Mouse (Mus musculus) kidney, postnatal 36 days (tissue): ENCODE measurements around the gene Glra2.
A peak's percentile ranks its signal among the peaks of the same experiment; 100 is the strongest.
"Not testable (repeated sequence)": the region's sequence is repeated elsewhere in the genome, so short reads cannot be mapped to it uniquely, and the experiment has no call there.

ENCODE experiments used
- DNase-seq, 2 experiments: peaks; one replicate each; pipeline ENCODE4 v3.0.0; 2021 to 2022; ENCODE audit warnings: mixed read lengths in 2 of 2

Gene Glra2

GRCm38 (mm10) chrX:165326939-165327698 is at the start of gene Glra2:
Gene Glra2, minus strand, starts transcription at chrX:165327393.
- peak in 1 of 2 experiments; percentile 3 for DNase-seq

DNA sequence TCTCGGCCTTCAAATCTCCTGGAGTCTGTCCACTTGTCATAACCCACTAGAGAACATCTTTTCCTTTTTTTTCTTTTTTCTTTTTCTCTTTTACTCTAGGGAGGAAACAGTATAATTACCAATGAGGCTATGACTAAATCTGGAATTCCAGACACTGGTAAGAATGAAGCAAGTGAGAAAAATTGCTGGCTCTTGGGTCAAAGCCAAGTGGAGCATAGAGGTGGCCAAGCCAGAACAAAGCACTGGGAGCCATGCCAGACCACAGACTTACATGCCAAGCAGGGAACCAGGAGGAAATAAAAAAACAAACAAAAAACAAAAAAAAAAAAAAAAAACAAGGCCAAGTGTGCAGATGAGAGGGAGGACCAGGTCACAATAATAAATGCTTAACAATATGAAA is 35.6 kb upstream of the Glra2 start:
- DNase-seq: peak; percentile 52 to 77

DNA sequence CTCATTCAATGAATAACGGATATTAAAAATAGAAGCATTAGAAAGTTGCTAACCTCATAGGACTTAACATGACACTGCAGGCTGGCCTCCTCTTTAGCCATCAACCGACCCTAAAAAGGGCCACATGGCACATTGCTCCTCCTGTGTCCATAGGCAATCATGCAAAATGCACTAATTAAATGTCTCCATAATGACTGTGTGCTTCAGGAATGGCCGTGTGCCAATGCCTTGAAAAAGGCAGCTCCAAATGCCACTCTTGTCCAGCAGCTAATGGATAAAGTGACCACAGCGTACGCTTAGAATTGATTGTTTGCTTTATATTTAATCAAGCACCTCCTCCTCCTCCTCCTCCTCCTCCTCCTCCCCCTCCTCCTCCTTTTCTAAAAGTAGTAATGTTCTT is 17.4 kb upstream of the Glra2 start:
- DNase-seq: no peak

DNA sequence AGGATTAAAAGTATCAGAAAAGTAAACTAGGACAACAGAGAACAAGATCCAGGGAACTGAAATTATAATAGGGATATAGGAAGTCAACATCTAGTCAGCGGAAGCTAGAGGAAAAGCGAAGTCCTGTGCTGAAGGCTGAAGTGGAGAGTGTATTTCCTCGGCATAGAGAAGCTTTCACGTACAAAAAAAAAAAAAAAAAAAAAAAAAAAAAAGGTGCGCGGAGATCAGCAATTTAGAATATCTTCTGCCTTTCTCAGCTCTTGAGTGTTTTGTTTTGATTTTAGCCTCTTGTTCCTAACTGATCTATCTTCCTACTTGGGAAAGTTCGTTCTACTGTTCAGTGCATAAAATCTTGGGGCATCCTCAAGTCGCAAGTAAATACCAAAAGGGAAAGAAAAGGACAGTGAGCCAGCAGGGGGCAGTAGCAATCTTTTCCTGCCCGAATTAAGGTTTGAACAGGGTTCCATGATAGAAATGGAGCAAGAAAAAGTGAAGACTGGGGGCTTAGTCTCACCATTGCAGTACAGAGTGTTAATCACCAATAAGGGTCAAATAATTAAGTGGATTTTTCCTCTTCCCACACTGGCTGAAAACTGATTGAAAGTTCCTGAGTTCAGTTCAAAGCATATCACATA is 623 bp upstream of the Glra2 start:
- DNase-seq: peak in 1 of 2 experiments; percentile 9

DNA sequence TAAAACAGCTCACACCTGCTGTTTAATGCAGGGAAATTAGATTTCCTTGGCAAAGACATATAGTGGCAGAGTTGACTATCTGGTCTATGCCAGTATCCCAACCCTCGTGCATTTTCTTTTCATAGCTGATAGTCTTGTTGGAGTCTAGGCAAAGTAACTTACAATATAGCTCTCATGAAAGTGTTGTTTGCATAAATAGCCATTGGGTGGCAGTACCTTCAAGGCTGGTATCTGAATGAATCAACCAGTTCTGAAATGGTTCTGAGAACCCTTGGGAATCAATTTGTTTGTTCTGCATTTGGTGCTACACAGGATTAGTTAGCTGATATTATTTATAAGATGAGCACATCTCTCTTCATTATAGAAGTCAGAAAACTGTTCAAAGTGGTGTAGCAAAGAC is 133.6 kb downstream of the Glra2 start:
- DNase-seq: no peak

DNA sequence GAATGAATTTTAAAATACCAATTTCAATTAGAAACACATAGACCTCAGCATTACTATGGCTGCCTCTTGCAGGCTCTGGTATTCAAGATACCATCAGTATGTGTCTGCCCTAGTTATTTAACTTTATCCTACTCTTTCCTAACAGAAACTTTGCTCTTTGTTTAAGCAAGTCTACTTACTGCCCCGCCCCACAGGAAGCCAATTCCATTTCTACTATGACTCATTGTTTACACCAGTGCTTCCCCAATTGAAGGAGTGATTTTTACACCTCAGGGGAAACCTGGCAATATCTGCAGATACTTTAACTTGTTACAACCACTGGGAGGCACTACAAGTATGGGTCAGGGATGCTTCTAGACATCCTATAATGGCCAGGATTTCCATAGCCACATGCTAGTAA is 136.0 kb downstream of the Glra2 start:
- DNase-seq: no peak

GRCm38 (mm10) chrX:165182948-165183347 is 144.2 kb downstream of the Glra2 start:
- not testable (repeated sequence) for DNase-seq

GRCm38 (mm10) chrX:165156549-165156948 is 170.6 kb downstream of the Glra2 start:
- no peak for DNase-seq

- no peak for DNase-seq
These were observed 223.0 kb downstream of the Glra2 start for GRCm38 (mm10) chrX:165104171-165104570.
